Mouse (Mus musculus) urinary bladder, adult 18-20 months (tissue): ENCODE measurements around the gene Tapbpl.
A peak's percentile ranks its signal among the peaks of the same experiment; 100 is the strongest.
"Not testable (repeated sequence)": the region's sequence is repeated elsewhere in the genome, so short reads cannot be mapped to it uniquely, and the experiment has no call there.

ENCODE experiments used
- DNase-seq, 2 experiments: peaks; one replicate each; pipeline ENCODE4 v3.0.0; 2022; ENCODE audit warnings: low spot score in 2 of 2, mixed read lengths in 2 of 2

Tapbpl gene

DNA sequence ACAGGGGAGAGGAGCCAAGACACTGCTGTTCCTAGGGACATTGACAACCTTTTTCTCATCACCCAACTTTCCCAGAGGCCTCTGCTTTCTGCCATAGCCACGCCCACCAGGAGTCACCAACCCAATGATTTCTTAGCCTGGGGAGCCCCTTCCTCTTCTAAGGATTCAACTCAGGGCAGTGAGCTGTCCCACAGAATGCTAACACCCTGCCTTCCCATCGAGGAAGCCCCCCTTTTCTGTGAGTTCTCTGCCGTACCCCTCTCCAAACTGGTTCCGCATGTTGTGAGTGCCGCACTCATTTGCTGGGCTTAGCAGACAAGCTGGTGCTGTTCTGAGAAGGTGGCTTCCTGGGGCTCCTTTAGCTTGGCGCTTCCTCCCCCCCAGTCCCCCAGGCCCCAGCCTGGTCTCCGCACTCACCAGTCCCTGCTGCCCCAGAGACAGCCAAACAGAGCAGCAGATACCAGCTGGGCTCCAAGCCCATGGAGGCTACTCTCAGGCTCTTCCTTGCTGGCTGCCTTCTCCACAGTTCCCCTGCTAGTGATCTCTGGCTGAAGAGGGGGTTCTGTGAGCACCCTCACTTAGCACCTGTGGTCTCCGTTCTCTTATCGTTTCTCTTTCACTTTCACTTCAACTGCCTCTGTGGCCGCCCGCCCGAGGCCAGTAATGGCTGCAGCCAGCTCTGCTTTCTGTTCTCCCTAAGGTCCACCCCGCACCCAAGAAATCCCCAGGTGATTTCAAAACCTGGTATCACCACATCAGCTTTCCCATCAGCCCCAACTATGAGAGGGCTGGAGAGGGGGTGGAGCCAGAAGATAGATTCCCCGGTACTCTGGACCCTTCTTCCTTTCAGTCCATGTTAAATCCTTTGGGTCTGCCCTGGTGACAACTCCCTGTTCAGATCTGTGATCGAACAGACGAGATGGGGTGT lies at the start of gene Tapbpl:
Tapbpl (minus strand) TSS at position 744 of the 928 bp plus-strand sequence.
- DNase-seq: peak; percentile 42 to 53

DNA sequence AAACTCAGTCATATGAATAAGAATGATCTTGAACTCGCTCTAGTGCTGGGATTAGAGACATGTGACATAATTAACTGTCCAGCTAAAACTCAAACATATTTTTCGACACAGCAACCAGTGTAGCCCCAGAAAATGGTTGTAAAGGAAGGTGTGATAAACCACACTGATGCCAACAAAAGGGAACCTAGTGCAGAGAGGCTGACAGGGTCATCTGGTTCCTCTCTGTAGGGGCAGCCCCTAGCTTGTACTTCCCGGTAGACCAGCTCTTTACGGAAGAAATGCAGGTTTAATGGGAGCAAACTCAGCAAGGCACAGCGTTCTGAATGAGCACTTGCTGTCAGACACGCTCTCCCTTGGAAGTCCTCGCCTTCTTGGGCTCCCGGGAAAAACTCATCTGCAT lies 48.1 kb upstream of the Tapbpl start:
- DNase-seq: no peak

DNA sequence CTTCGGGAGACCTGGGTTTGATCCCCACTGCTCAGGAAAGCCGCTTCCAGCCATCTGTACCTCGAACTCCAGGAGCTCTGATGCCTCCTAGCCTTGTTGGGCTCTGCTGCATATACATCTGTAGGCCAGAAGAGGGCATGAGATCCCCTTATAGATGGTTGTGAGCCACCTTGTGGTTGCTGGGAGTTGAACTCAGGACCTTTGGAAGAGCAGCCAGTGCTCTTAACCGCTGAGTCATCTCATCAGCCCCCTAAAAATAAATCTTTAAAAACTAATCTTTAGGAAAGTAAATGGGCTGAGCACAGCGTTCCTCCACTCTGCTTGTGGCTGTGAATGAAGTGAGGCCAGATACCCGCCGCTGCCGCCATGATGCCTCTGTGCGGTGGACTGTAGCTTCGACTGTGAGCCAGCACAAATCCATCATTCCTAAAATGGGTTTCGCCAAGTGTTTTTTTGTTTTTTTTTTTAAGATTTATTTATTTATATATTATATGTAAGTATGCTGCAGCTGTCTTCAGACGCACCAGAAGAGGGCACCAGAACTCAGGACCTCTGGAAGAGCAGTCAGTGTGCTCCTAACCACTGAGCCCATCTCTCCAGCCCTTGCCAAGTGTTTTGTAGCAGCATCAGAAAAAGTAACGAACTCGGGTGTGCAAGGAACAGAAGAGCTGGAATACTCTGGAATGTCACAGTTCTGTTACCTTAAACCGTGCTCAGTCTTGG lies 43.3 kb upstream of the Tapbpl start:
- no peak for DNase-seq

DNA sequence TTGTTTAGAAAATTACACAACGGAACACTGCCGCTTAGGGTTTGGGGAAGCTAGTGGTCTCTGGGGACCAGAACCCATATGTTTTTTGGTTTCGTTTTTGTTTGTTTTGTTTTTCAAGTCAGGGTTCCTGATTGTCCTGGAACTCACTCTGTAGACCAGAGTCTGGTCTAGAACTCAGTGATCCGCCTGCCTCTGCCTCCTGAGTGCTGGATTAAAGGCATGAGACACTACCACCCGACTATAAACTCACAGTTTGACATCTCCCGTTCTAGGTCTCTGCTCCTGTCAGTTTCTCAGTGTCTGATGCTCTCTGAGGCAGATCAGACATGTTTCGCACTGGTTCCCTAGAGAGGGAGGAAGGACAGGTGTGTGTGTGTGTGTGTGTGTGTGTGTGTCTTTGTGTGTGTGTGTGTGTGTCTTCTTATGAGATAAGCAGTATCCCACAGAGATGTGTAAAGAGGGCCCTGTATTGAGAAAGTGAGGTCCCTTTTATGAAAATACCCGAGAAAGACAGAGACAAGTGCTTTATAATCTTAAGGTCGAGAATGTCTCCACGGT lies 40.6 kb upstream of the Tapbpl start:
- no peak for DNase-seq

DNA sequence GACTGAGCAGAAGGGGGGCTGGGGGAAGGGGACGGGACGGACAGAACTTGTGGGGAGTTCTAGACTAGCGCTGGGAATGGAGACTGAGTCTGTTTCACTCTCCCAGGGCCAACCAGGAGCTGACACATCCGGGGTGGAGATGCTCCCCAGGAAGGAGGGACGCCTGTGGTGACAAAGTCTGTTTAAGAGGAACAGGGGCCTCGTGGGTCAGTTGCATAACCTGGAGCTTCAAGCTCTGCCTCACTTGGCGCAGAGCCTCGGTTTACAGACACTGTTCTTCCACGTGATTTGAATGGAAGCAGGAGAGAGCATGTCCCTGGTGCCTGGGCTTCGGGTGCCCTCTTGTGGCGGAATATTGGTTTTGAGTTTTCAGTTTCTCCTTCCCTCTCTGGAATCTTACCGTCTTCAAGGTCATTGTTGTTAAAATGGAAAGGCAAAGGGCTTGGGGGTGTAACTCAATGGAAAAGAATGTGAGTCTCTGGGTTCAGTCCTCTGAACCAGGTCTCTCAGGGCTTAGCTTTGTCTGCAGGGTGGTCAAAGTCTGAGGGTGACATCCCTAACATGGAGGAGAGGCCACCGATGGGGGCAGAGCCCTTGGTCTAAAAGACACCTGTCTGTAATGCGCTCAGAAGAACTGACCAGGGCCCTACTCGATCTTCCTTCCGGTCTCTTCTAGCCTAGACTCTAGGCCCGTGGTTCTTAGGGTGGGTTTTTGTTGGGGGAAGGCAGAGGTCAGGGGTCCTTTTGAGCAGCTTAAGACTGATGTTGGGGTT lies 40.0 kb upstream of the Tapbpl start:
- peak; percentile 80 to 90 for DNase-seq

DNA sequence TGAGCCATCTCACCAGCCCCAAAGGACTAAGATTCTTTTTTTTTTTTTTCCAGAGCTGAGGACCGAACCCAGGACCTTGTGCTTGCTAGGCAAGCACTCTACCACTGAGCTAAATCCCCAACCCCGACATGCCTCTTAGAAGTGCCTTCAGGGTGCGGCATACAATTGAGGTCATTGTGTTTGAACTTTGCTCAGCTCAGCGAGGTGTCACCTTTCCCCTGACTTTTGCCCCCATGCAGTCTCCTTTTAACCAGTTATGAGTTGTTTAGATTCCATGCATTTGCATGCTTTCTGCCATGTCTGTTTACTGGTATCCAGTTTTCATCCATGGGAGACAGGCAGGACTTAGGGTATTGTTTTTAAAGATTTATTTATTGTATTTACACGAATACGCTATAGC lies 37.1 kb upstream of the Tapbpl start:
- DNase-seq: no peak

DNA sequence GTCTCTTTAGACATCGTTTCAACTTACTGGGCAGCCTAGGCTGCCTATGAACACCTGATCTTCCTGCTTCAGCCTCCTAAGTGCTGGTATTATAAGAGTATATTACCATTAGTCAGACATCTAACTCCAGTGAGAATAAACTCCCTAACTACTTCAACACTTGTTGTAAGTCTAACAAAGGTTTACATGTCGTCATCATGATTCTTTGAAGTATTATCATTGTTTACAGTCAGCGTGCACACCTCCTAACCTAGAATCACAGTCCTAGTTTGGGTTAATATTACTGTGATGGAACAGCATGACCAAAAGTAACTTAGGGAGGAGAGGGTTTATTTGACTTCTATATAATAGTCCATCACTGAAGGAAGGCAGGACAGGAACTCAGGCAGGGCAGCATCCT lies 35.8 kb upstream of the Tapbpl start:
- no peak for DNase-seq

DNA sequence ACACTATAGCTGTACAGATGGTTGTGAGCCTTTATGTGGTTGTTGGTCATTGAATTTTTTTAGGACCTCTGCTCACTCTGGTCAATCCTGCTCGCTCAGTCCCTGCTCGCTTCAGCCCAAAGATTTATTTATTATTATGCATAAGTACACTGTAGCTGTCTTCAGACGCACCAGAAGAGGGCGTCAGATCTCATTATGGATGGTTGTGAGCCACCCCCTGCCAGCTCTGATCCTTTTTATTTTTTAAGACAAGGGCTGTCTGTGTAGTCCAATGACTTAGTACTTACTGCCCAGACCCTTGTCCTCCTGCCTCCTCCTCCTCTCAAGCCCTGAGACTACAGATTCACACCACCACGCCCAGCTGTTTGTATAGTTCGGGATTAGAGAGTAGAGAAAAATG lies 34.9 kb upstream of the Tapbpl start:
- not testable (repeated sequence) for DNase-seq

DNA sequence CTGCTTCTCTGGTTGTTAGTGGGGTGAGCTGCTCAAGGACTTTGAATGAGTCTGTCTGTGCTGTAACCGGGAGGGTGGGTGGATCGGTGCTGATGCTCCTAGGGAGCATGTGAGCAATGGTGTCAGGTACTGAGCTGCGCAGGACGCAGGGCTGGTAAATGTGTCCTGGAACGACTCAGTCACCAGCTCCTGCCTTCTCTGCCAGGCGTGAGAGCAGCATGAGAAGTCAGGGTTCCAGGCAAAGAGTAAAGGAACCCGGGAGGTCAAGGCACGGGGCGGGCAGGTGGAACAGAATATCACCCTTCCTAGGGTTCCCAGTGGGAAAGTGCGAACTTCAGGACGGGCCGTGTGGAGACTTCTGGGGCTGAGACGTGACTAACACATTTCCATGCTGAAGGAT lies 34.4 kb upstream of the Tapbpl start:
- DNase-seq: no peak

DNA sequence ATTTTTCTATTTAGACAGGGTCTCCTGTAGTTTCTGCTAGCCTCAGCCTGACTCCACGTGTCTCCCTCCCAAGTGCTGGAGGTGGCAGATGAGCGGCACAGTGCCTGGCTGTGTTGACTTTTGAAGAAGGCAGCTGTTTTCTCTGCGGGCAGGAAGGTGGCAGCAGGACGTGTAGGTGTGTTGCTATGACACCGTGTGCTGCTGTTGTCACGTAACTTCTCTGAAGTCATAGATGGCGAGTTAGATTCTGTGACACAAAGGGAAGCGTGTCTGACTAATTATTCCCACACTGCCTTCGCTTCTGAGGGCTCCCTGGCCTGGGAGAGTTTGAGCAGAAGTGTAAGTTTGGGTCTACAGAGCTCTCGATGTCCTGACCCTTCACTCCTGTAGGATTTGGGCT lies 33.6 kb upstream of the Tapbpl start:
- no peak for DNase-seq

DNA sequence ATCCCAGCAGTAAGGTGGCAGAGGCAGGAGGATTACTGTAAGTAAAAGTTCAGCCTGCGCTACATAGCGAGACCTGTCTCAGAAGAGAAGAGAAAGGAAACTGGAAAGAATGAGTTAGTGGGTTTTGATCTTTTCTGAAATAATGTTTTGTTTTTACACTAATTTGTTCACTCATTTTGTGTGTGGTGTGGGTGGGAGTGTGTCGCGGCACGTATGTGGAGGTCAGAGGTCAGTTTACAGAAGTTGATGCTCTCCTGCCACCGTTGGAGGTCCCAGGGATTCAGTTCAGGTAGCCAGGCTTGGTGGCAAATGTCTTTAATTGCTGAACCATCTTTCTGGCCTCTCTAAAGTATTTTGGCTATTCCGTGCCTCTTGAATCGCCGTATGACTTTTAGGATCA lies 32.6 kb upstream of the Tapbpl start:
- DNase-seq: no peak

DNA sequence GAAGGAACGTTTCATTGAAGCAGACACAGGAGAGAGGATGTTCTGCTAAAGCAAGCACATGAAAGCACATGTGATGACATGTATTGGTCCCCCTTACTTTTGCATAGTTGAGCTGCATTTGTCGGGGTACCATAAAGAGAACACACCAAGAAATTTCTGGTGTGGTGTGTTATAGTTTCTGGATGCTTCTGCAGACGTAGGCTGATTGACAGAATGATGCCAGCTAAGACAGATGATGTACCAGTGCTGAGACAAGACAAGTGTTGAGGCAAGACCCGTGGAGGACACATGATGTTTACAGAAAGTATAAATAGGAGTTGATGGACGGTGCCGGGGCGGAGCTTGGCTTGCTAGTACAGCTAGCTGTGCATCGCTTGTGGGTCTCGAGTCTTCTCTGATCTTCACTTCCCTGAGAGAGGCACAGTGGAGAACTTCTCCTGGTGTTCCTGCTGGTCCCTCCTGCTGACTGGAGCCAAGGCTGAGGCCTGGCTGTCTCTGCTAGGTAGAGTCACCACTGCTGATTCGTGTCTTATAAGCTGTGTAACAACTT lies 28.4 kb upstream of the Tapbpl start:
- DNase-seq: no peak

DNA sequence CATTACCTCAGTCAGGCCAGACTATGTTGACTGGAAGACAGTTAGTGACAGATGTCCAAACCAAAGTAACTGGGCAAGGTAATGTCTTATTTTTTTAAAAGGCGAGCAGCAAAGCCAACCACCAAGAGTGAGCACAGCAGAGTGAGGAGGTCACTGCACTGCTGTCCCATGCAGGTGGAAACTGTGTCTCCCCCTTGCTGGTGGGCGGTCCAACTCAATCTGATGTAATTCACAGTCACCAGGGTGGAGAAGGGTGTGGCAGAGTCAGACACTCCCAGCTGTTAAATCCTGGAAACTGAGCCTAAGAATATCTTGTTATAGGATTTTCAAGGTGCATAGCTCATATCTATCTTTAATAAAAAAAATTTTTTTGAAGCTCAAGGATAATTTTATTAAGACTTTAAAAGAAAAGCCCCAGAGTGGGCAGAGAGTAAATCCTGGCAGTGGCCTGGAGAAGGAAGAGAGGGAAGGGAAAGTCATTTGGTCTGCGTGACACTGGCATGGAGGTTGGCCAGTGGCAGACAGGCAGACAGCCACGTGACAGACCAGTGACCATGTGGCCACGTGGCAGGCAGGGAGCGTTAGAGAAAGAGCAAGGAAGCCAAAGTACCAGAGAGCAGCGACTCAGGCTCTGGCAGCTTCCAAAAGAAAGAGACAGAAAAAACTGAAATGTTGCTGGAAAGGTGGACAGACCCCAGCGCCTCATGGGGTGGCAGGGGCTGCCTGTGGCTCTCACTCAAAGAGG lies 24.7 kb upstream of the Tapbpl start:
- no peak for DNase-seq

DNA sequence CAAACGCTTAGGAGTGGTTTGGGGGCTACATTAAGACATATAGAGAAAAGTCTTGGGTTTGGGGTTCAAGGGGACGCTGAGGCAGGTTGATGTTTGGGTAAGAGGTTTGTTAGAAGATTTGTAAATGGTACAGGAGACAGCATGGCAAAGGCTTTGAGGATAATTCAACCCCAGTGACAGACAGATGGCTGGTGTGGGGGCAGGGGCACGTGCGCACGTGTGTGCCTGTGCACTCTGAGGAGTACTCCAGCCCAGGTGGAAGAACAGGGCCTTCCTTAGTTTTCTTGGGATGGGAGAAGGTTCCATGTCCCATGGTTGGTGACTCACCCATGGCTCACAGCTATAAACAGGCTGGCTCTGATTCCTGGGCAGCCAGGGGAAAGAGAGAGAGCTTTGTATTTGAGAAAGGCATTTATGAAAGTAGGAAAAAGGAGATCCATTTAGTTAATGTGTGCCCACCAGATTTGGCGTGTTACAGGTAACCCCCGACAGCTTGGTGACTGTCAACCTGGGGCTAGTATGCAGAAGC lies 23.9 kb upstream of the Tapbpl start:
- no peak for DNase-seq

DNA sequence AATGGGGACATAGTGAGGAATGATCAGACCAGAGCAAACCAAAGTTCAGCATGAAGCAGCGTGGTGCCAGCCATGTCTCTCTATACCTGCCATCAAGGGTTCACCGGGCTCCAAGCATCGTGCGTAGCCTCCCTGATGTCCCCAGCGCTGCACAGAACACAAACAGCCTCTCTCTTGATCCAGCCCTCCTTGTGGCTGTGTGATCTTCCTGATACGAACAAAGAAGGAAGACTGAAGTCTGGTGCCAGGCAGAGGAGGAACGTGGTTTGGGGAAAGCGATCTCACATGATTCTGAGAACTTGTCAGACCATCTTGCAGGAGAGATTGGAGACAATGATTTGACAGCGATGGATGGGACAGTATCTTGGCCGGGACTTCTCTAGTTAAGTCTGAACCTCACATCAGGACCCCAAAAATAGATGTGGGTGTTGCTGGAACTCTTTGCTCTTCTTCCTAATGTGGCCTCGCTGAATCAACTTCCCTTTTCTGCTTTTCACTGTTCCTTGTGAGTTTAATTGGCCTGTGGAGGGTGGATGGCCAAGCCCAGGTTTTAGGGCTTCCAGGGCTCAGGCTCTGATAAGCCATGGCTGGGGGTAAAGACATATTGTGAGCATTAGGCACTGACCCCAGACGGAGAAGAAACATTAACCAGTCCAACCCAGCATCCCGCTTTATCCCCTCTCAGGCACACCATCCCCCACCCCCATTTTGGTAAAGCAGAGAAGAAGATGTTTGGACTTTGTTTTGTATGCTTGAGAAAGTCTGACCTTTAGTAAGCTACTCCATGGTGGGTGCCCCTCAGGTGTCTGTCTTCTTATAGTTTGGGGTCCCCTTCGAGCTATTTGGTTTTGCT lies 22.4 kb upstream of the Tapbpl start:
- DNase-seq: no peak

DNA sequence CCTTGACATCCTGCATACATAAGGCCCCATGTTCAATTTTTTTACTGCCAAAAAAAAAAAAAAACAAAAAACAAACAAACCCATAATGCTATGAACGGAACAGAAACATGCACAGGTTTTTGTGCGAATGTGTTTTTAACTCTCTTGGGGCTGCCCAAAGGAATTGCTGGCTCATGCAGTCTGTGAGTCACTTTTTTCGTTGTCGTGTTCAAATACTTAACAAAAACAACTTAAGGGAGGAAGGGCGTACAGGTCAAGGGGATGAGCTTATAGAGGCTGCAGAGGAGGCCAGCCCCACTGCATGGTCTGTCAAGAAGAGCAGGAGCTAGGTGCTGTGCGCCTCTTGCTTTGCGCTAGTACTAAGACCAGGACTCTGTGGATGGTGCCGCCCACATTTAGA lies 21.1 kb upstream of the Tapbpl start:
- DNase-seq: no peak

DNA sequence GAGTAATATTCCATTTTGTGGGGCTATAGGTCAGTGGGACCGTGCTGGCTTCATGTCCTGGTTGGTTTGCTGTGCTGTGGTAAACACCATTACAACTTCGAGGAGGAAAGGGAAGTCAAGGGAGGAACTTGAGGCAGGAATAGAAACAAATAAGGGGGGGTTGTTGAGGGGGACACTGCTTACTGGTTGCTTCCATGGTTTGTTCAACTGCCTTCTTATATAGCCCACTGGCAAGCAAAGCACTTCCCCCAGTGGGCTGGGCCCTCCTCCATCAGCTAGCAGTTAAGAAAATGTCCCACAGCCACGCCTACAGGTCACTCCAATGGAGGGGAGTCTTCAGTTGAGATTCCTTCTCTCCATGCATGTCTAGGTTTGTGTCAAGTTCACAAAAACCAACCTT lies 20.6 kb upstream of the Tapbpl start:
- no peak for DNase-seq

DNA sequence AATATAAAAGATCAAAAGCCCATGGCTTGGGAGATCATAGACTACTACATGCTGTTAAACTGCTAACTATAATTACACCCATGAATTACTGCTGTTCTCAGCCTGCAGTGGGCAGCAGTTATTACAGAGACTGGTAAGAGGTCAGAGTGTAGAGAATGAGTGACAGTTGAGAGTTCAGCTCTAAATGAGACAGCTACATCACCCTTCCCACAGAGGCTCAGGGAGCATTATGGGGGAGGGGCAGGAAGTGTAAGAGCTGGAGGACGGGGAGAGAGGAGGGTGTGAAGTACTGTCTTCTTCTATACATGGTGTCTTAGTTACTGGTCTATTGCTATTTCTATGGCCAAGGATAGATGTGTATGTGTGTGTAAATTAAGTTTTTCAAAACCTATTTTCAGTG lies 12.9 kb upstream of the Tapbpl start:
- DNase-seq: no peak

DNA sequence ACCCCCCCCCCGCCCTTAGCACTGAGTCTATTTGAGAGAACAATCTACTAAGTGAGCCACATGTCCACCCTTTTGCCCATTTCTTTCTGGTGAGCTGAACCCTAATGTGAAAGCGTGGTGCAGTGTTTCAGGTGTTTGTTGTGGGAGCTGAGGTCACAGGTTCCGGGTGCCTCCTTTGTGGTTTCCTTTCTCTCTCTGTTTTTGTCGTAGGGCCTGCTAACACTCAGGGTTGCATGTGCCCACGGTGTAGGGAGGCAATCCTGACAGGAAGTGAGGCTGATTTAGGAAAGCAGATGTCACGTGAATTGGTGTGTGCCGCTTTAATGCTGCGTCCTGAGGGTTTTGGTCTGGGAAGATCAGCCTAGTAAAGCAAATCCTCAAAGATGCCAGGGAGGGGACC lies 9.9 kb upstream of the Tapbpl start:
- DNase-seq: no peak

DNA sequence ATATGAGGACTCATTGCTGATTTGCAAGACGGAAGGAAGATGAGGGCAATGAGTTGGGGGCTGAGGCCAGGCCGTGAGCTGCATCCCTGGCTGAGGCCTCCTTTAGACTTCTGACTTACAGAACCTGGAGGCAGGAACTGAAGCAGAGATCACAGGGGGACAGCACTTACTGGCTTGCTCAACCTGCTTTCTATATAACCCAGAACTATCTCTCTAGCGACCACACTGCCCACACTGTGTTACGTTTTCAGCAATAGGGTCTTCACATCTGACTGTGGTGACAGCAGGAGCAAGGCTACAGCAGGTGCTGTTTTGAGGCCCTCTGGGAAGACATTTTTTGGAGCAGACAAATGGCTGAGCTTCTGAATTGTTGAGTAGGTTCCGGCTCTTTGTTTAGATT lies 9.0 kb upstream of the Tapbpl start:
- DNase-seq: no peak
